In the genomic region with DNA sequence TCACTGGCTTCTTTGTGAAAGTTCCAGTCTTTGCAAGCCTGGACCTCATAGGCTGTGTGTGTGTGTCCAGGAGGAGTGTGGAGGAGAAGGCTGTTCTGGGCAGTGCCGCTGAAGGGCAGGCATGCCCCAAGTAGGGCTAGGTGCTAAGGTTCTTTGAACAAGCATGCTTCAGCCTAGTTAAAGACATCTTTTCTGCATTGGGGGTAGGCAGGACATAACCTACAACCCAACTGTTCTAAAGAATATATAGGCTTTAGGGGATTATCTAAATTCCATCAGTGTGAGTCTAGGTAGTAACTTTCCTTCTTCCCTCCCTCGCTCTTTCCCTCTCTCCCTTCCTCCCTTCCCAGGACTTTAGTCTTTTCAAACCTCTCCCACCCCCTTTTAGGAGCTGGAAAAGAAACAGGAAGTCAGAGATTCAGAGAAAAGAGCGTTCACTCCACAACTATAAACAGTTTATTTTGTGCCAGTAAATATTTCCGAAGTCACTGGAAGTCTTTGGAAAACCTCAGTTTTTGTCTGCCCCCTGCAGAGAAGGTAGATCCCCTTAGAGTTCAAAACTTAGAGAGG, we compare ENCODE assay signal across 8 mouse cellular contexts. TPM values are rescaled to one million over a fixed set of nuclear protein-coding genes. Genes with fewer than 3 reads are reported as not detected.
DNase-seq lines count a peak whose midpoint lies in the region; ATAC-seq lines count a peak whose summit lies in the region.

No protein-coding gene starts in this region.

- H3K4me1 ChIP-seq in kidney, embryonic 14.5 days (ENCODE audit: control insufficient read depth, insufficient read depth, low read length): peaks cover 6% of the 10 kb centered on the region; the same call in 1 of the 2 replicates
- H3K4me1 ChIP-seq in embryonic facial prominence, embryonic 12.5 days: peaks cover 14% of the 10 kb centered on the region; the same call in 1 of the 2 replicates
- 0 out of 2 replicates have a peak, but pooled peaks cover 9% of the 10 kb centered on the region for H3K4me1 ChIP-seq in intestine, embryonic 15.5 days (replicated peaks)
- H3K4me1 ChIP-seq in megakaryocyte, embryonic 14.5 days: peaks cover 20% of the 10 kb centered on the region

- peak overlapping the region; percentile 89 for H3K9ac ChIP-seq in kidney, embryonic 14.5 days (ENCODE audit: low read depth, low read length)
- H3K9ac ChIP-seq in embryonic facial prominence, embryonic 12.5 days: peak overlapping the region; percentile 78
- peak overlapping the region; percentile 78 for H3K9ac ChIP-seq in intestine, embryonic 15.5 days

- peak overlapping the region; percentile 92; the same call in 1 of the 2 replicates for H3K27ac ChIP-seq in kidney, embryonic 14.5 days (ENCODE audit: low read depth, low read length)
- peak overlapping the region; percentile 63; the same call in 1 of the 2 replicates for H3K27ac ChIP-seq in embryonic facial prominence, embryonic 12.5 days
- peak overlapping the region; percentile 86 for H3K27ac ChIP-seq in intestine, embryonic 15.5 days

- 25% methylated on average over 4 of the region's 4 CpGs for WGBS in kidney, embryonic 14.5 days
- WGBS in embryonic facial prominence, embryonic 12.5 days: 31% methylated on average over 4 of the region's 4 CpGs
- WGBS in intestine, embryonic 15.5 days: 13% methylated on average over 4 of the region's 4 CpGs

- H3K4me3 ChIP-seq in kidney, embryonic 14.5 days (ENCODE audit: low read length): peak overlapping the region; percentile 84
- peak overlapping the region; percentile 79 for H3K4me3 ChIP-seq in embryonic facial prominence, embryonic 12.5 days
- peak overlapping the region; percentile 79 for H3K4me3 ChIP-seq in intestine, embryonic 15.5 days (replicated peaks)
- peak overlapping the region; percentile 84 for H3K4me3 ChIP-seq in megakaryocyte, embryonic 14.5 days (replicated peaks)

- ATAC-seq in kidney, embryonic 14.5 days (ENCODE audit: low FRiP score, low TSS enrichment): peak; percentile 62
- ATAC-seq in embryonic facial prominence, embryonic 12.5 days (ENCODE audit: insufficient number of reproducible peaks, insufficient read depth, low FRiP score, low TSS enrichment): no peak
- ATAC-seq in intestine, embryonic 15.5 days: peak; percentile 34; the same call in 1 of the 2 replicates

- H3K27me3 ChIP-seq in kidney, embryonic 14.5 days (ENCODE audit: control insufficient read depth, insufficient read depth, low read length): no peaks in the 10 kb centered on the region
- no peaks in the 10 kb centered on the region for H3K27me3 ChIP-seq in embryonic facial prominence, embryonic 12.5 days
- H3K27me3 ChIP-seq in intestine, embryonic 15.5 days (replicated peaks): no peaks in the 10 kb centered on the region
- peaks cover 52% of the 10 kb centered on the region for H3K27me3 ChIP-seq in megakaryocyte, embryonic 14.5 days (replicated peaks)

- peak overlapping the region; percentile 85 for H3K4me2 ChIP-seq in kidney, embryonic 14.5 days (replicated peaks; ENCODE audit: low read depth, low read length)
- H3K4me2 ChIP-seq in embryonic facial prominence, embryonic 12.5 days (replicated peaks): peak overlapping the region; percentile 89
- peak overlapping the region; percentile 95 for H3K4me2 ChIP-seq in intestine, embryonic 15.5 days (replicated peaks)

- H3K36me3 ChIP-seq in kidney, embryonic 14.5 days (ENCODE audit: control insufficient read depth, insufficient read depth, low read length): no peaks in the 10 kb centered on the region
- no peaks in the 10 kb centered on the region for H3K36me3 ChIP-seq in embryonic facial prominence, embryonic 12.5 days
- H3K36me3 ChIP-seq in intestine, embryonic 15.5 days: no peaks in the 10 kb centered on the region
- H3K36me3 ChIP-seq in megakaryocyte, embryonic 14.5 days (replicated peaks; ENCODE audit: low read length): no peaks in the 10 kb centered on the region

- no peaks in the 10 kb centered on the region for H3K9me3 ChIP-seq in kidney, embryonic 14.5 days (ENCODE audit: control insufficient read depth, low read length)
- H3K9me3 ChIP-seq in embryonic facial prominence, embryonic 12.5 days: no peaks in the 10 kb centered on the region
- no peaks in the 10 kb centered on the region for H3K9me3 ChIP-seq in intestine, embryonic 15.5 days
- no peaks in the 10 kb centered on the region for H3K9me3 ChIP-seq in megakaryocyte, embryonic 14.5 days

- DNase-seq in kidney, adult 11 months: no peak
- DNase-seq in natural killer cell, adult 2 months (ENCODE audit: low spot score in 2 of 2): no peak
- no peak for DNase-seq in cerebellum, adult 9-11 months
- no peak for DNase-seq in gastrocnemius, postnatal 25 days

RNA-seq across cellular contexts. Expression of gene Plekhh2, which starts 0.9 kb away (rescaled TPM):
- polyA plus RNA-seq in kidney, embryonic 14.5 days (2014; fragmentation: Nextera tagmentation; extraction: Ambion mirVana): 10.3 and 13.9 TPM in 2 replicates
- 7.3 and 7.7 TPM in 2 replicates for polyA plus RNA-seq in embryonic facial prominence, embryonic 12.5 days (2016; fragmentation: Nextera tagmentation; extraction: Ambion mirVana)
- polyA plus RNA-seq in intestine, embryonic 15.5 days (2015; fragmentation: Nextera tagmentation; extraction: Ambion mirVana): 7.4 and 8.0 TPM in 2 replicates
- polyA plus RNA-seq in megakaryocyte, embryonic 14.5 days (2012; ENCODE audit: insufficient read depth, low replicate concordance): not detected in 2 replicates
- 1 to 10 TPM; 2.2 to 2.3 TPM for total RNA-seq in gastrocnemius, postnatal 25 days (2021)

RNA-seq across cellular contexts. Expression of gene Thada, which starts 46.6 kb away (rescaled TPM):
- polyA plus RNA-seq in kidney, embryonic 14.5 days (2014; fragmentation: Nextera tagmentation; extraction: Ambion mirVana): 8.5 and 15.8 TPM in 2 replicates
- 10.2 and 12.4 TPM in 2 replicates for polyA plus RNA-seq in embryonic facial prominence, embryonic 12.5 days (2016; fragmentation: Nextera tagmentation; extraction: Ambion mirVana)
- 6.3 and 6.9 TPM in 2 replicates for polyA plus RNA-seq in intestine, embryonic 15.5 days (2015; fragmentation: Nextera tagmentation; extraction: Ambion mirVana)
- polyA plus RNA-seq in megakaryocyte, embryonic 14.5 days (2012; ENCODE audit: insufficient read depth, low replicate concordance): 0.72 TPM in 1 of 2 replicates, not detected in the other
- 1 to 10 TPM; 4.5 to 5.4 TPM for total RNA-seq in gastrocnemius, postnatal 25 days (2021)
